Mouse (Mus musculus): ENCODE measurements around the gene 1700088E04Rik. TPM values are rescaled to one million over a fixed set of nuclear protein-coding genes. Genes with fewer than 3 reads are reported as not detected.

1700088E04Rik gene
- polyA plus RNA-seq, 1 experiment from 2014 or later, result 30.4 TPM

GRCm38 (mm10) chr15:79096556-79096955 lies 44.5 kb downstream of the 1700088E04Rik start:
- H3K9ac ChIP-seq (replicated peaks; ENCODE audit: low read depth), result no peak overlapping the region
- no peaks in the 10 kb centered on the region for H3K27me3 ChIP-seq (replicated peaks; ENCODE audit: insufficient read depth, low read length)
- WGBS, result 53% methylated on average over 3 of the region's 3 CpGs
- no peaks in the 10 kb centered on the region for H3K9me3 ChIP-seq (ENCODE audit: low read length)
- H3K27ac ChIP-seq (ENCODE audit: low read length), result peak overlapping the region; percentile 51; the same call in 1 of the 2 replicates
- peak; percentile 32 for DNase-seq (ENCODE audit: low spot score)
- H3K4me1 ChIP-seq (ENCODE audit: insufficient read depth, low read depth, low read length), result peaks cover 19% of the 10 kb centered on the region
- H3K4me2 ChIP-seq (replicated peaks; ENCODE audit: low read depth, low read length), result no peak overlapping the region
- no peak for ATAC-seq
- H3K36me3 ChIP-seq (ENCODE audit: insufficient read depth, low read length), result peaks cover 19% of the 10 kb centered on the region; the same call in 1 of the 2 replicates
- no peak overlapping the region for H3K4me3 ChIP-seq (ENCODE audit: low read depth, low read length)
- TF ChIP-seq EP300 (IDR thresholded peaks at IDR 0.05), result no peak
- no peak for TF ChIP-seq CTCF (IDR thresholded peaks at IDR 0.05)

GRCm38 (mm10) chr15:79095483-79095882 lies 45.6 kb downstream of the 1700088E04Rik start:
- no peak overlapping the region for H3K27ac ChIP-seq (ENCODE audit: low read length)
- ATAC-seq (no peak), DNase-seq (ENCODE audit: low spot score) (no peak)
- WGBS, result 87% methylated on average over 5 of the region's 5 CpGs
- H3K36me3 ChIP-seq (ENCODE audit: insufficient read depth, low read length), result peaks cover 28% of the 10 kb centered on the region; the same call in 1 of the 2 replicates
- no peak overlapping the region for H3K4me2 ChIP-seq (replicated peaks; ENCODE audit: low read depth, low read length)
- no peaks in the 10 kb centered on the region for H3K9me3 ChIP-seq (ENCODE audit: low read length)
- no peak overlapping the region for H3K4me3 ChIP-seq (ENCODE audit: low read depth, low read length)
- H3K9ac ChIP-seq (replicated peaks; ENCODE audit: low read depth), result no peak overlapping the region
- no peaks in the 10 kb centered on the region for H3K27me3 ChIP-seq (replicated peaks; ENCODE audit: insufficient read depth, low read length)
- peaks cover 19% of the 10 kb centered on the region for H3K4me1 ChIP-seq (ENCODE audit: insufficient read depth, low read depth, low read length)
- TF ChIP-seq EP300 (IDR thresholded peaks at IDR 0.05) (no peak), CTCF (IDR thresholded peaks at IDR 0.05) (no peak)

- Histone ChIP-seq H3K9ac (replicated peaks; ENCODE audit: low read depth) (no peak overlapping the region), H3K4me2 (replicated peaks; ENCODE audit: low read depth, low read length) (no peak overlapping the region), H3K4me1 (ENCODE audit: insufficient read depth, low read depth, low read length) (peaks cover 6% of the 10 kb centered on the region), H3K4me3 (ENCODE audit: low read depth, low read length) (no peak overlapping the region), H3K27ac (ENCODE audit: low read length) (no peak overlapping the region), H3K9me3 (ENCODE audit: low read length) (no peaks in the 10 kb centered on the region), H3K27me3 (replicated peaks; ENCODE audit: insufficient read depth, low read length) (no peaks in the 10 kb centered on the region), H3K36me3 (ENCODE audit: insufficient read depth, low read length) (peaks cover 38% of the 10 kb centered on the region; the same call in 1 of the 2 replicates)
- DNase-seq (ENCODE audit: low spot score), result peak; percentile 82
- TF ChIP-seq CTCF (IDR thresholded peaks at IDR 0.05) (peak; percentile 89), EP300 (IDR thresholded peaks at IDR 0.05) (no peak)
- peak; percentile 50 for ATAC-seq
- 57% methylated on average over 7 of the region's 7 CpGs for WGBS
Measured at GRCm38 (mm10) chr15:79093083-79093839, 47.8 kb downstream of the 1700088E04Rik start.

GRCm38 (mm10) chr15:79092284-79092683 lies 48.8 kb downstream of the 1700088E04Rik start:
- Histone ChIP-seq H3K36me3 (ENCODE audit: insufficient read depth, low read length) (peaks cover 42% of the 10 kb centered on the region; the same call in 1 of the 2 replicates), H3K9ac (replicated peaks; ENCODE audit: low read depth) (no peak overlapping the region), H3K27me3 (replicated peaks; ENCODE audit: insufficient read depth, low read length) (no peaks in the 10 kb centered on the region), H3K9me3 (ENCODE audit: low read length) (no peaks in the 10 kb centered on the region), H3K4me1 (ENCODE audit: insufficient read depth, low read depth, low read length) (no peaks in the 10 kb centered on the region), H3K4me2 (replicated peaks; ENCODE audit: low read depth, low read length) (no peak overlapping the region), H3K4me3 (ENCODE audit: low read depth, low read length) (no peak overlapping the region), H3K27ac (ENCODE audit: low read length) (no peak overlapping the region)
- DNase-seq (ENCODE audit: low spot score) (no peak), ATAC-seq (no peak)
- TF ChIP-seq EP300 (IDR thresholded peaks at IDR 0.05), result no peak
- TF ChIP-seq CTCF (IDR thresholded peaks at IDR 0.05), result no peak
- 90% methylated on average over 6 of the region's 6 CpGs for WGBS

- ATAC-seq, result no peak
- Histone ChIP-seq H3K27me3 (replicated peaks; ENCODE audit: insufficient read depth, low read length) (no peaks in the 10 kb centered on the region), H3K4me3 (ENCODE audit: low read depth, low read length) (no peak overlapping the region), H3K9me3 (ENCODE audit: low read length) (no peaks in the 10 kb centered on the region), H3K9ac (replicated peaks; ENCODE audit: low read depth) (no peak overlapping the region), H3K4me2 (replicated peaks; ENCODE audit: low read depth, low read length) (no peak overlapping the region), H3K4me1 (ENCODE audit: insufficient read depth, low read depth, low read length) (0 out of 2 replicates have a peak, but pooled peaks cover 3% of the 10 kb centered on the region), H3K27ac (ENCODE audit: low read length) (no peak overlapping the region), H3K36me3 (ENCODE audit: insufficient read depth, low read length) (peaks cover 64% of the 10 kb centered on the region)
- 95% methylated on average over 7 of the region's 7 CpGs for WGBS
- TF ChIP-seq EP300 (IDR thresholded peaks at IDR 0.05) (no peak), CTCF (IDR thresholded peaks at IDR 0.05) (no peak)
- DNase-seq (ENCODE audit: low spot score), result no peak
Measured at GRCm38 (mm10) chr15:79079567-79079966, 61.5 kb downstream of the 1700088E04Rik start.

Other genes with a start within 250 kb of the 1700088E04Rik start
- gene Gm49510, start 241.6 kb downstream of the 1700088E04Rik start, polyA plus RNA-seq (2015; fragmentation: Nextera tagmentation; extraction: Ambion mirVana), result 0.10 and 0.42 TPM in 2 replicates
- 12.7 and 12.8 TPM in 2 replicates for gene Sh3bp1, start 241.5 kb downstream of the 1700088E04Rik start, polyA plus RNA-seq (2015; fragmentation: Nextera tagmentation; extraction: Ambion mirVana)
- gene Pdxp, start 227.3 kb downstream of the 1700088E04Rik start, polyA plus RNA-seq (2015; fragmentation: Nextera tagmentation; extraction: Ambion mirVana), result 1.8 and 1.9 TPM in 2 replicates
- 655 and 726 TPM in 2 replicates for gene Lgals1, start 214.5 kb downstream of the 1700088E04Rik start, polyA plus RNA-seq (2015; fragmentation: Nextera tagmentation; extraction: Ambion mirVana)
- 26.8 and 28.9 TPM in 2 replicates for gene Nol12, start 206.3 kb downstream of the 1700088E04Rik start, polyA plus RNA-seq (2015; fragmentation: Nextera tagmentation; extraction: Ambion mirVana)
- gene Triobp, start 193.5 kb downstream of the 1700088E04Rik start, polyA plus RNA-seq (2015; fragmentation: Nextera tagmentation; extraction: Ambion mirVana), result 22.5 and 23.9 TPM in 2 replicates
- 263 and 311 TPM in 2 replicates for gene H1f0, start 112.8 kb downstream of the 1700088E04Rik start, polyA plus RNA-seq (2015; fragmentation: Nextera tagmentation; extraction: Ambion mirVana)
- 0.12 and 0.14 TPM in 2 replicates for gene Galr3, start 99.4 kb downstream of the 1700088E04Rik start, polyA plus RNA-seq (2015; fragmentation: Nextera tagmentation; extraction: Ambion mirVana)
- gene Ankrd54, start 78.4 kb downstream of the 1700088E04Rik start, polyA plus RNA-seq (2015; fragmentation: Nextera tagmentation; extraction: Ambion mirVana), result 45.4 and 48.4 TPM in 2 replicates
- 99.3 and 101 TPM in 2 replicates for gene Eif3l, start 66.1 kb downstream of the 1700088E04Rik start, polyA plus RNA-seq (2015; fragmentation: Nextera tagmentation; extraction: Ambion mirVana)
- 8.4 and 9.1 TPM in 2 replicates for gene Micall1, start 32.4 kb downstream of the 1700088E04Rik start, polyA plus RNA-seq (2015; fragmentation: Nextera tagmentation; extraction: Ambion mirVana)
- gene Polr2f, start 244 bp downstream of the 1700088E04Rik start, polyA plus RNA-seq (2015; fragmentation: Nextera tagmentation; extraction: Ambion mirVana), result 243 and 261 TPM in 2 replicates
- gene Sox10, start 24.0 kb upstream of the 1700088E04Rik start, polyA plus RNA-seq (2015; fragmentation: Nextera tagmentation; extraction: Ambion mirVana), result 0.11 and 0.31 TPM in 2 replicates
- gene Pick1, start 87.9 kb upstream of the 1700088E04Rik start, polyA plus RNA-seq (2015; fragmentation: Nextera tagmentation; extraction: Ambion mirVana), result 22.0 and 22.2 TPM in 2 replicates
- gene Gm49486, start 88.1 kb upstream of the 1700088E04Rik start, polyA plus RNA-seq (2015; fragmentation: Nextera tagmentation; extraction: Ambion mirVana), result 0.16 and 0.31 TPM in 2 replicates
- gene Slc16a8, start 113.5 kb upstream of the 1700088E04Rik start, polyA plus RNA-seq (2015; fragmentation: Nextera tagmentation; extraction: Ambion mirVana), result 0.07 and 0.13 TPM in 2 replicates
- 1.4 and 2.7 TPM in 2 replicates for gene Baiap2l2, start 144.3 kb upstream of the 1700088E04Rik start, polyA plus RNA-seq (2015; fragmentation: Nextera tagmentation; extraction: Ambion mirVana)
- gene Pla2g6, start 187.1 kb upstream of the 1700088E04Rik start, polyA plus RNA-seq (2015; fragmentation: Nextera tagmentation; extraction: Ambion mirVana), result 11.8 and 13.7 TPM in 2 replicates
- 10.6 and 10.8 TPM in 2 replicates for gene Maff, start 205.4 kb upstream of the 1700088E04Rik start, polyA plus RNA-seq (2015; fragmentation: Nextera tagmentation; extraction: Ambion mirVana)